Mouse (Mus musculus) limb, embryonic 15.5 days (tissue): ENCODE results near the gene Akap2. TPM values are rescaled to one million over a fixed set of nuclear protein-coding genes. Genes with fewer than 3 reads are reported as not detected.

Source experiments
- ATAC-seq: fragments of 200-750 bp; cut with Nextera tagmentation; 2 replicates; pipeline ENCODE4 v1.8.0; 2017; ENCODE audit warnings: low read depth, moderate TSS enrichment; ENCODE audit not compliant: insufficient number of reproducible peaks, low FRiP score, low TSS enrichment
- H3K27ac ChIP-seq: fragments of 300-500 bp; sonication (generic); 2 replicates; pipeline ENCODE4 v1.5.1; 2015; ENCODE audit warnings: moderate library complexity, mild to moderate bottlenecking, inconsistent platforms
- H3K27me3 ChIP-seq: fragments of 300-500 bp; sonication (generic); 2 replicates; pipeline ENCODE4 v1.6.1; 2015; ENCODE audit warnings: inconsistent platforms
- H3K36me3 ChIP-seq: fragments of 300-500 bp; sonication (generic); 2 replicates; pipeline ENCODE4 v1.6.1; 2015; ENCODE audit warnings: inconsistent platforms
- H3K4me1 ChIP-seq: fragments of 300-500 bp; sonication (generic); 2 replicates; pipeline ENCODE4 v1.6.1; 2015; ENCODE audit warnings: inconsistent platforms
- H3K4me2 ChIP-seq: fragments of 300-500 bp; sonication (generic); 2 replicates; pipeline ENCODE4 v1.6.1; 2015; ENCODE audit warnings: mild to moderate bottlenecking, inconsistent platforms
- H3K4me3 ChIP-seq: fragments of 300-500 bp; sonication (generic); 2 replicates; pipeline ENCODE4 v1.5.1; 2015; ENCODE audit warnings: mild to moderate bottlenecking, inconsistent platforms
- H3K9ac ChIP-seq: fragments of 300-500 bp; sonication (generic); 2 replicates; pipeline ENCODE4 v1.6.1; 2015; ENCODE audit warnings: inconsistent platforms
- H3K9me3 ChIP-seq: fragments of 300-500 bp; sonication (generic); 2 replicates; pipeline ENCODE4 v1.6.1; 2016; ENCODE audit warnings: inconsistent platforms
- WGBS: fragments of 180-500 bp; shearing (Covaris S2); methylation state at CpG from one replicate; pipeline ENCODE4 v1.1.7; 2015; 5-methylcytosine and 5-hydroxymethylcytosine counted together
- polyA plus RNA-seq: library from polyadenylated mRNA; unstranded; fragments of >200 nt; fragmentation: Nextera tagmentation; extraction: Ambion mirVana; gene quantifications from 2 replicates; pipeline ENCODE4 v1.2.1, GENCODE M21; 2015

Gene Akap2
- polyA plus RNA-seq, 1 experiment from 2014 or later: 25.2 TPM

- no peaks in the 10 kb centered on the region for H3K9me3 ChIP-seq
- 17% methylated on average over 12 of the region's 12 CpGs for WGBS
- H3K9ac ChIP-seq: no peak overlapping the region
- 0 out of 2 replicates have a peak, but pooled peaks cover 3% of the 10 kb centered on the region for H3K36me3 ChIP-seq
- H3K4me1 ChIP-seq: peaks cover 48% of the 10 kb centered on the region
- no peaks in the 10 kb centered on the region for H3K27me3 ChIP-seq
- H3K4me2 ChIP-seq: peak overlapping the region; percentile 40
- H3K4me3 ChIP-seq: peak overlapping the region; percentile 35
- no peak; the same call in 1 of the 2 replicates for ATAC-seq
- H3K27ac ChIP-seq: peak overlapping the region; percentile 88
Measured at GRCm38 (mm10) chr4:57846381-57846990, 129.0 kb downstream of the Akap2 start.

GRCm38 (mm10) chr4:57846991-57847422, 129.6 kb downstream of the Akap2 start:
- H3K27me3 ChIP-seq: no peaks in the 10 kb centered on the region
- 0 out of 2 replicates have a peak, but pooled peaks cover 3% of the 10 kb centered on the region for H3K36me3 ChIP-seq
- 26% methylated on average over 8 of the region's 8 CpGs for WGBS
- 0 out of 2 replicates have a peak overlapping the region, but pooled peaks have one; percentile 17 for H3K9ac ChIP-seq
- peak overlapping the region; percentile 33 for H3K4me2 ChIP-seq
- H3K4me3 ChIP-seq: peak overlapping the region; percentile 35
- ATAC-seq: peak; percentile 61; the same call in 1 of the 2 replicates
- peaks cover 53% of the 10 kb centered on the region for H3K4me1 ChIP-seq
- H3K27ac ChIP-seq: peak overlapping the region; percentile 88
- no peaks in the 10 kb centered on the region for H3K9me3 ChIP-seq

- Histone ChIP-seq H3K4me2 (peak overlapping the region; percentile 33; the same call in 1 of the 2 replicates), H3K27me3 (no peaks in the 10 kb centered on the region), H3K9ac (no peak overlapping the region), H3K9me3 (no peaks in the 10 kb centered on the region), H3K27ac (peak overlapping the region; percentile 88), H3K4me1 (peaks cover 59% of the 10 kb centered on the region), H3K4me3 (peak overlapping the region; percentile 35), H3K36me3 (0 out of 2 replicates have a peak, but pooled peaks cover 3% of the 10 kb centered on the region)
- no peak for ATAC-seq
- WGBS: 79% methylated on average over 3 of the region's 3 CpGs
Measured at GRCm38 (mm10) chr4:57847676-57848075, 130.2 kb downstream of the Akap2 start.

GRCm38 (mm10) chr4:57849465-57849864, 132.0 kb downstream of the Akap2 start:
- 71% methylated on average over 6 of the region's 6 CpGs for WGBS
- Histone ChIP-seq H3K36me3 (peaks cover 6% of the 10 kb centered on the region), H3K4me3 (no peak overlapping the region), H3K27me3 (no peaks in the 10 kb centered on the region), H3K27ac (no peak overlapping the region), H3K4me2 (no peak overlapping the region), H3K4me1 (peaks cover 59% of the 10 kb centered on the region), H3K9me3 (no peaks in the 10 kb centered on the region), H3K9ac (no peak overlapping the region)
- no peak for ATAC-seq

DNA sequence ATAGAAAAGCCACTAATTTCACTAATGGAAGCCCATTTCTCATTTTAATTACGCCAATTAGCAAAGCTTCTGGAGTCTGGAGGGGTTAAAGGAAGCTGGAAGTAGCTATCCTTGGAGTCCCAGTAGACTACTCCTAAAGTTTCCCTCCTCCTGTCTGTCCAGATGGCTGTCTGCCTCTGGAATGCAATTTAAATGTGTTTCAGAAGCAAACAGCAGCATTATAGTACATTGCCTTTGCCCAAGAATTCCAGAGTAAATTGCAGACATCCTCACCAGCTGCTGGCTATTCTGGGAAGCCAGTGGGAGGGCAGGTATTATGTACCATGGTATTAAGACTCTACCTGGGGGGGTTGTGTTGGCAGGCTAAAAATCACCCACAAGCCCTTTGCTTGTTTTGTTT, 134.3 kb downstream of the Akap2 start:
- Histone ChIP-seq H3K4me3 (no peak overlapping the region), H3K9me3 (no peaks in the 10 kb centered on the region), H3K36me3 (peaks cover 29% of the 10 kb centered on the region), H3K4me2 (no peak overlapping the region), H3K9ac (no peak overlapping the region), H3K27ac (no peak overlapping the region), H3K27me3 (no peaks in the 10 kb centered on the region), H3K4me1 (peaks cover 40% of the 10 kb centered on the region)
- no peak for ATAC-seq
- WGBS: 67% methylated on average over 1 of the region's 1 CpGs

DNA sequence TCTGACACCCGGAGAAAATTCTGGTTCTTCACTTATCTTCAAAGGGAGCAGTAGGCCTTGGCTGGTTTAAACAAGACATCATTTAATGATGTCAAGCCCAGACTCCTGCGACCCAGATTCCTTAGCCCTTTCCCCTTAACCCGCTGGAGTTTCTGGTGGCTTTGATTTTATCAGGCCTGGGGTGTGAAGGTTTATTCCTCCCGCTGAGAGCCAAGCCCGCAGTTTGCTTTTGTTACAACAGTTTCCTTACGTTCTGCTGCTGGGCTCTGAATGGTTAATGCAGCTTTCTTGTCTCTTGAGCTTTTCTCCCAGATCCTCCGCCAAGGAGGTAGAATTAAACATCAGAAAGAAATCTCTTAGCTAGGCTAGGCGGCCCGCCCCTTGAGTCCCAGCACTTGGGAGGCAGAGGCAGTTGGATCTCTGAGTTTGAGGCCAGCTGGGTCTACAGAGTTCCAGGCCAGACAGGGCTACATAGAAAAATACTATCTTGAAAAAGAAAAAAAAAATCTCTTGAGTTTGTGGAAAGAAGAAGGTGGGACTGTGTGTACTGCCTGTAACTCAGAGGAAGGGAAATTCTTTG, 135.1 kb downstream of the Akap2 start:
- Histone ChIP-seq H3K9me3 (no peaks in the 10 kb centered on the region), H3K4me1 (peaks cover 32% of the 10 kb centered on the region), H3K27me3 (no peaks in the 10 kb centered on the region), H3K4me3 (no peak overlapping the region), H3K36me3 (peaks cover 37% of the 10 kb centered on the region), H3K27ac (no peak overlapping the region), H3K9ac (no peak overlapping the region), H3K4me2 (no peak overlapping the region)
- no peak for ATAC-seq
- WGBS: 25% methylated on average over 9 of the region's 9 CpGs

DNA sequence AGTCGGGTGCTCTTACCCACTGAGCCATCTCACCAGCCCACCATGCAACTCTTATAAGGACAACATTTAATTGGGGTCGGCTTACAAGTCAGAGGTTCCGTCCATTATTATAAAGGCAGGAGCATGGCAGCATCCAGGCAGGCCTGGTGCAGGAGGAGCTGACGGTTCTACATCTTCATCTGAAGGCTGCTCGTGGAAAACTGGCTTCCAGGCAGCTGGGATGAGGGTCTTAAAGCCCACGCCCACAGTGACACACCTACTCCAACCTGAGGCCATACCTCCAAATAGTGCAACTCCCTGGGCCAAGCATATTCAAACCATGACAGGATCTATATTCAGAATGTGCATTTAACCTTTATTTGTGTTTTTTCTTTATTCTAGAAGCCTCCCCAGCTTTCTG, 136.7 kb downstream of the Akap2 start:
- peaks cover 21% of the 10 kb centered on the region for H3K4me1 ChIP-seq
- H3K27me3 ChIP-seq: no peaks in the 10 kb centered on the region
- no peak overlapping the region for H3K27ac ChIP-seq
- H3K9me3 ChIP-seq: no peaks in the 10 kb centered on the region
- H3K4me2 ChIP-seq: no peak overlapping the region
- WGBS: 80% methylated on average over 6 of the region's 6 CpGs
- H3K36me3 ChIP-seq: peaks cover 45% of the 10 kb centered on the region
- H3K4me3 ChIP-seq: no peak overlapping the region
- H3K9ac ChIP-seq: no peak overlapping the region
- ATAC-seq: no peak

DNA sequence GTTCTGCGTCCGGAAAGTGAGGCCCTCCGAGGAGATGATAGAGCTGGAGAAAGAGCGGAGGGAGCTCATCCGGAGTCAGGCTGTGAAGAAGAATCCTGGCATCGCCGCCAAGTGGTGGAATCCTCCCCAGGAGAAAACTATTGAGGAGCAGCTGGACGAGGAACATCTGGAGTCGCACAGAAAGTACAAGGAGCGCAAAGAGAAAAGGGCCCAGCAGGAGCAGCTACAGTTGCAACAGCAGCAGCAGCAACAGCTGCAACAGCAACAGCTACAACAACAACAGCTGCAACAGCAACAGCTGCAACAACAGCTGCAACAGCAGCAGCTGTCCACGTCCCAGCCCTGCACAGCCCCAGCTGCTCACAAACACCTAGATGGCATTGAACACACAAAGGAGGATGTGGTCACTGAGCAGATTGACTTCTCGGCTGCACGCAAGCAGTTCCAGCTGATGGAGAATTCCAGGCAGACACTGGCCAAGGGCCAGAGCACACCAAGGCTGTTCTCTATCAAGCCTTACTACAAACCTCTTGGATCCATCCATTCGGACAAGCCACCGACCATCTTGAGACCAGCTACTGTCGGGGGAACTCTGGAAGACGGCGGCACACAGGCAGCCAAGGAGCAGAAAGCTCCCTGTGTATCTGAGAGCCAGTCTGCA, 138.0 kb downstream of the Akap2 start:
- peaks cover 45% of the 10 kb centered on the region for H3K36me3 ChIP-seq
- H3K4me3 ChIP-seq: no peak overlapping the region
- no peaks in the 10 kb centered on the region for H3K9me3 ChIP-seq
- no peak overlapping the region for H3K4me2 ChIP-seq
- H3K9ac ChIP-seq: no peak overlapping the region
- 80% methylated on average over 18 of the region's 18 CpGs for WGBS
- no peaks in the 10 kb centered on the region for H3K27me3 ChIP-seq
- H3K27ac ChIP-seq: no peak overlapping the region
- no peak for ATAC-seq
- H3K4me1 ChIP-seq: peaks cover 25% of the 10 kb centered on the region

DNA sequence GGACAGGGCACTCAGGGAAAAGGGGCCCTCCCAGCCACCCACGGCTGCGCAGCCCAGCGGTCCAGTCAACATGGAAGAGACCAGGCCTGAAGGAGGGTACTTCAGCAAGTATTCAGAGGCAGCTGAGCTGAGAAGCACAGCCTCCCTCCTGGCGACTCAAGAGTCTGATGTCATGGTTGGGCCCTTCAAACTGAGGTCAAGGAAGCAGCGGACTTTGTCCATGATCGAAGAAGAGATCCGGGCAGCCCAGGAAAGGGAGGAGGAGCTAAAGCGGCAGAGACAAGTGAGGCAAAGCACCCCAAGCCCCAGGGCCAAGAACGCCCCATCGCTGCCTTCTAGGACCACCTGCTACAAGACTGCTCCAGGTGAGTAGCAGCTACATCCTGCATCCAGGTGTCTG, 139.2 kb downstream of the Akap2 start:
- no peaks in the 10 kb centered on the region for H3K9me3 ChIP-seq
- H3K36me3 ChIP-seq: peaks cover 43% of the 10 kb centered on the region
- ATAC-seq: no peak
- 95% methylated on average over 10 of the region's 10 CpGs for WGBS
- H3K9ac ChIP-seq: no peak overlapping the region
- H3K4me1 ChIP-seq: peaks cover 24% of the 10 kb centered on the region
- no peak overlapping the region for H3K27ac ChIP-seq
- H3K4me3 ChIP-seq: no peak overlapping the region
- H3K27me3 ChIP-seq: no peaks in the 10 kb centered on the region
- H3K4me2 ChIP-seq: no peak overlapping the region

- Histone ChIP-seq H3K4me2 (no peak overlapping the region), H3K36me3 (peaks cover 32% of the 10 kb centered on the region), H3K4me1 (peaks cover 20% of the 10 kb centered on the region), H3K9me3 (no peaks in the 10 kb centered on the region), H3K27ac (no peak overlapping the region), H3K27me3 (no peaks in the 10 kb centered on the region), H3K9ac (no peak overlapping the region), H3K4me3 (no peak overlapping the region)
- WGBS: 72% methylated on average over 6 of the region's 6 CpGs
- no peak for ATAC-seq
Measured at GRCm38 (mm10) chr4:57860204-57860611, 142.8 kb downstream of the Akap2 start.

GRCm38 (mm10) chr4:57861166-57861565, 143.7 kb downstream of the Akap2 start:
- no peak overlapping the region; the same call in 1 of the 2 replicates for H3K27ac ChIP-seq
- no peaks in the 10 kb centered on the region for H3K27me3 ChIP-seq
- WGBS: 61% methylated on average over 6 of the region's 6 CpGs
- ATAC-seq: no peak
- H3K4me2 ChIP-seq: no peak overlapping the region
- H3K9ac ChIP-seq: no peak overlapping the region
- no peak overlapping the region for H3K4me3 ChIP-seq
- H3K9me3 ChIP-seq: no peaks in the 10 kb centered on the region
- H3K36me3 ChIP-seq: peaks cover 22% of the 10 kb centered on the region
- peaks cover 25% of the 10 kb centered on the region for H3K4me1 ChIP-seq

DNA sequence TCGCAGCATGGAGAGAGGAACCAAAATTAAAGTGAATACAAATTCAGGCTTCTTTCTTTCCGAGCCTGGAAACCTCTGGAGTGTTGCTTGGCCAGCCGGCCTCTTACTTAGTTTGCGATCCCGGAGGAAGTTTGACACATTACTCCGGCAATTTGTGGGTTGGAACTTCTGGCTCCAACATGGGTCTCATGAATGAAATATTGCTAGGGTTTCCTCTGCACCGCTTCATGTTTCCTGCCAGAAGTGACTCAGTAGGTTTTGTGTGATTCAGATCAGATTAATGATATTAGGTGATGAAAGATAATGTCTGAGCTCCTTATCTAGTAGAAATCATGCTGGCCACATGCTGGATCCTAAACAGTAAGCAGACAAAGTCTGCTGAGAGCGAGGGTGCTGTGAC, 144.4 kb downstream of the Akap2 start:
- WGBS: 27% methylated on average over 8 of the region's 8 CpGs

More for the DNA sequence above, 144.4 kb downstream of the Akap2 start:
- Histone ChIP-seq H3K9me3 (no peaks in the 10 kb centered on the region), H3K4me2 (no peak overlapping the region), H3K9ac (no peak overlapping the region), H3K4me1 (peaks cover 25% of the 10 kb centered on the region), H3K4me3 (no peak overlapping the region), H3K36me3 (peaks cover 15% of the 10 kb centered on the region), H3K27me3 (no peaks in the 10 kb centered on the region), H3K27ac (peak overlapping the region; percentile 17)
- no peak for ATAC-seq
